Mouse (Mus musculus) bone marrow macrophage, adult 2 months (primary cell): ENCODE measurements around the gene Vdr. TPM values are rescaled to one million over a fixed set of nuclear protein-coding genes. Genes with fewer than 3 reads are reported as not detected.

ENCODE experiments used
- H3K27ac ChIP-seq: 2 replicates; pipeline ENCODE4 v1.5.1; 2012; ENCODE audit warnings: low read depth, low read length; ENCODE audit not compliant: insufficient read depth
- H3K4me1 ChIP-seq: 2 replicates; pipeline ENCODE4 v1.6.1; 2012; ENCODE audit warnings: low read length; ENCODE audit not compliant: control insufficient read depth, insufficient read depth
- H3K4me3 ChIP-seq: 2 replicates; pipeline ENCODE4 v1.5.1; 2012; ENCODE audit warnings: mild to moderate bottlenecking, low read length, moderate library complexity; ENCODE audit not compliant: insufficient read depth
- CTCF ChIP-seq: IDR thresholded peaks from 2 replicates; pipeline ENCODE4 v1.5.1; 2012; ENCODE audit warnings: low read depth, mild to moderate bottlenecking, low read length, moderate library complexity
- POLR2A ChIP-seq: IDR thresholded peaks from 2 replicates; pipeline ENCODE4 v1.6.1; 2012; ENCODE audit warnings: mild to moderate bottlenecking, low read depth, low read length, borderline replicate concordance
- polyA plus RNA-seq: library from polyadenylated mRNA; stranded (reverse); fragments of >200 nt; gene quantifications from 2 replicates; pipeline ENCODE4 v1.2.4, GENCODE M21; 2012; ENCODE audit not compliant: missing spikeins, insufficient read depth, insufficient read length

Gene Vdr
- polyA plus RNA-seq, 1 experiment: 0.82 TPM

DNA sequence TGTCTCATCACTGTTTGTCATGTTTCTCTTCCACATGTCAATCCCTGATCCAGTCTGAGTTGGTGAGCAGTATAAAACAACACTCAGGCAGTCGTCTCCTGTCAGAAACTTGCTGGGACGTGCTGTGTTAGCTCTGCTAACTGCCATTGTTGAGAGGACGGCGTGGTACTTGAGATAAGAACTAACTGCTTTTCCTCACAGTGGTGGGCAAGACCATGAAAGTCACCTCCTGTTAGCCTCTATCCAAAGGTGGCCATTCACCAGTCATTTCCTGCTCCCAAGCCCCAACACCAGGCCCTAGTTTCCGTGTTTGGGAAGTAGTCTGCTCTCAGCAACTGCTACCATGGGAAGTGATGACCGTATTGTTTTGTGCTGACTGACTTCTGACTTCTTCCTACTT lies 45.3 kb downstream of the Vdr start:
- TF ChIP-seq CTCF (no peak), POLR2A (no peak)
- H3K4me1 ChIP-seq: no peaks in the 10 kb centered on the region
- H3K4me3 ChIP-seq: no peak overlapping the region
- no peak overlapping the region for H3K27ac ChIP-seq

DNA sequence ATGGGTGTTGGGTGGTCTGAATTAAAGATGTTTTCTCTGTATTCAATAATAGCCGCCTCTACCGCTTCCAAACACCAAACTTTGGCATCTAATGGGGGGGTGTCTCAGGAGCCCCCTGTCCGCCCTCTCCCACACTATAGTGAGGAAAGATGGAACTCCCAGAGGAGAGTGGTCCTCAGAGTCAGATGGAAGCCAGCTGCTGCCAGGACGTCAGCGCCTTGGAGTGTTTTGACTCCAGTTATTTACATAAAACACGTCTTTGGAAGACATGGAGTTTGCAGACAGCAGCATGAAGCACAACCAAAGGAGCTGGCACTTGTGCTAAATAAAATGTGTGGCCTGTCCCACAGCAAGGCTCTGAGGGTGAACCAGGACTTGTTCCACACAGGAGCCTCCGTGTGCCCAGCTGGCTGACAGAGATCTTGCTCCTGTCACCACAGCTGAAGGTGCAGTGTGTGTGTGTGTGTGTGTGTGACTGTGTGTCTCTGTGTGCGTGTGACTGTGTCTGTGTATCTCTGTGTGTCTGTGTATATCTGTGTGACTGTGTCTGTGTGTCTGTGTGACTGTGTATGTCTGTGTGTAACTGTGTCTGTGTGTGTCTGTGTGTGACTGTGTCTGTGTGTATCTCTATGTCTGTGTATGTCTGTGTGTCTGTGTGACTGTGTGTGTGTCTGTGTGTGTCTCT lies 45.9 kb downstream of the Vdr start:
- no peaks in the 10 kb centered on the region for H3K4me1 ChIP-seq
- no peak overlapping the region for H3K4me3 ChIP-seq
- H3K27ac ChIP-seq: no peak overlapping the region
- TF ChIP-seq POLR2A (no peak), CTCF (no peak)

DNA sequence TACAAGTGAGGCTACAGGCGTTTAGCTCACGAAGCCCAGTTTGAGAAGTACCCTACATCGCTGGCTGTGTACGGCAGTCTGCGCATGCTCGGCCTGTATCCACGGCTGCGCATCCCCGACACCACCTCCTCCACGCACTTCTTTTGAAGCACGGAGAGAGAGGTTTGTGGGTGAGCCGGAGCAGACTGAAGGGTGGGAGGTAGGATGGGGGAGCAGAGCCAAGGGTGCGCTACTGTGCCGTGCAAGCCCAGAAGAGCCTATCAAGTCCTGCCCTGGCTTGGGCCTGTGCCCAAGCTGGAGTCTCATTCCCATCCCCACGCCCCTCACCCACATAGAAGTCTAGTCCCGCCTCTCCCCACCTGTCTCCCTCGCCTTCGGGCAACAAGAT lies 46.9 kb downstream of the Vdr start:
- Histone ChIP-seq H3K27ac (no peak overlapping the region), H3K4me1 (no peaks in the 10 kb centered on the region), H3K4me3 (no peak overlapping the region)
- TF ChIP-seq POLR2A (no peak), CTCF (no peak)

DNA sequence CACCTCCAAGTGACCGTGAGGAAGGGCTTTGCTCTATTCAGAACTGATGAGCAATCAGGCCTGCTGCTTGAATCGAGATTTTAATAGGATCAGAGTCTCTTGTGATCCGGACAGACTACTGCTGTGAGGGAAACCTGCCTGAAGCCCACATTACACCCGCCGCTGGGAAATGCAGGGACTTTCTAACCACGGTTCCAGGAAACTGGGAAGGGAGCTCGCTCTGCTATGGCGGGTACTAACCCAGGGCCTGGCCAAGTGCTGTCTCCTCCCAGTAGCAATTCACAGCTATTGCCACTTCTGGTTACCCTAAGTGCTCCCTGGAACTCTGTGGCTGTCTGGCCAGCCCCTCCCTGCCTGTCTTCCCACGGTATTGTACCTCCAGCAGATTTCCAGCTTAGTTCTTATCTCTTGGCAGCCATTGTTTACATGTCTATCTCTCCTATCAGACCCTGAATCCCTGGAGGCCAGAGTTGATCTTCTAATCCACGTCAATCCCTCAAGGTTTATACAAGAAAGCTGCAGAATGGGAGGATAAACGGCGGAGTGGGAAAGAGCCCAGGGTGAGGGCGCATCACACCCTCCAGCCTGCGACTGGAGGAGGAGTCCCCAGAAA lies 47.4 kb downstream of the Vdr start:
- Histone ChIP-seq H3K4me1 (no peaks in the 10 kb centered on the region), H3K4me3 (no peak overlapping the region), H3K27ac (no peak overlapping the region)
- TF ChIP-seq POLR2A (no peak), CTCF (no peak)

DNA sequence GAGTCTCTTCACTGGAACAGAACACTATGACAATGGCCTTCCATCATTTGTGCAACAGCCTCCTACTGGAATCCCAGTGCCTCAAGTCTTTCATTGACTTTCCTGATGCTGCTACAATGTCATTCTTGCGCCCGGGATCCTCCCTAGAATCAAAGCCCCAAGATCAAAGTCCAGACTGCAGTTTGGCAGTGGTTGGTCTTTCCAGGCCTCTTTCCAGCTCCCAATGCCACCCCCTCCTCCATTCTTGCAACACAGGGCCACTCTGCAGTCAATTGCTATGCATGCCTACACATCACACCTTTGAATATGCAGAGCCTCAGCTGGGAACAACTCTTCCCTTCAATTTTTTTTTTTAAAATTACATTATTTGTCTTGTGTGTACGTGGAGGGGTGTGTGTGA lies 50.1 kb downstream of the Vdr start:
- Histone ChIP-seq H3K27ac (no peak overlapping the region), H3K4me1 (no peaks in the 10 kb centered on the region), H3K4me3 (no peak overlapping the region)
- TF ChIP-seq CTCF (no peak), POLR2A (no peak)

DNA sequence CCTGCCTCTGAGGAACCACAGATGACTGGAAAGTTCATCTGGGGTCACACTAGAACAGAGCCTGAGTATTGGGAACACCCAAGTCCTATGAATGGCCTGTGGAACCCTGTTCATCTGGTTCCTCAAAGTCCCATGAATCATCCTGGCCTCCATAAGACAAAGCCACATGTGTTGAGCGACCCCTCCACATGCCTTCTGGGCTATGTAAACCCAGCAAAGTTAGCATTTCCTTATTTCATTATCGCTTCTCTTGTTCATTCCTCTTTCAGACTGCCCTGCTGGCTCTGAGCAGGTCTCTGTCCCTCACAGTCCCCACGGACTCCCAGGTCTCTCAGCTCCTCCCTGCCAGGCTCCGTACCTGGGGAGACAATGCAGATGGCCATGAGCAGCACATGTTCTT lies 52.0 kb downstream of the Vdr start:
- TF ChIP-seq CTCF (no peak), POLR2A (no peak)
- Histone ChIP-seq H3K4me3 (no peak overlapping the region), H3K27ac (no peak overlapping the region), H3K4me1 (no peaks in the 10 kb centered on the region)

DNA sequence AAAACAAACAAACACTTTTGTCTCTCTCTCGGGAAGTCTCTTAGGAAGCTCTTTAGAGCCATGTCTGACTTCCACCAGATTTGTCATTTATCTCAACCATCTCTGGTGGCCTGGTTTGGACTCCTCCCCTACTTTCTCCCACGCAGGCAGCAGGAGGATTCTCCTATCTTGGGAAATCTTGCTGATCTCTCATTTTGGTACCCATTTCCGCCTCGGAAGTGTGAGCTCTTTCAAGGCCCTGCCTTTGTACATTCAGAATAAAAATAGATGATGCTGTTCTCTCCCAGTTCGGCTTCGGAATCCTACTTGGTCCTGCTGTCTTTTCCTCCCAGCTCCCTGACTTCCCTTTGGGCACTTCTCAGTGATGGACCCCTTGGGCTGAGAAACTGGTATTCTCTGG lies 55.9 kb downstream of the Vdr start:
- TF ChIP-seq POLR2A: no peak
- no peak for TF ChIP-seq CTCF
- no peak overlapping the region for H3K27ac ChIP-seq
- H3K4me1 ChIP-seq: no peaks in the 10 kb centered on the region; the same call in 1 of the 2 replicates
- no peak overlapping the region for H3K4me3 ChIP-seq

DNA sequence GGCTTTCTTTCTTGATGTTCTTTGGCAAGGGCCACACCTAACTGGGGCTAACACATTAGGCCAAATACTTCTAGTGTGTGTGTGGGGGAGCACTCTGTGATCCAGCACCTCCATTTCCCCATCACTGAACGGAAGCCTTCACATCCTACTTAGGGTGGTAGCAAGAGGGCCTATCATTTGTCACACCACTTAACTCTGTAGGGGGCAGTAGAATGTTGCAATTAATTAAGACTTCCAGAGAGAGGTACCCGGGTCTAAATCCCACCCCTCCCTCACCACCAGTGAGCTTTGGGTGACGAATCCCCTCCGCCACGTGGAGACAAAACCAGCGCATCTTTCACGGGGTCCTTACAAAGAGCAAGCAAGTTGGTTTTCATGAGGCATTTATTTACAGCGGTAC lies 56.4 kb downstream of the Vdr start:
- Histone ChIP-seq H3K27ac (no peak overlapping the region), H3K4me3 (no peak overlapping the region), H3K4me1 (peaks cover 4% of the 10 kb centered on the region)
- TF ChIP-seq CTCF (no peak), POLR2A (no peak)

DNA sequence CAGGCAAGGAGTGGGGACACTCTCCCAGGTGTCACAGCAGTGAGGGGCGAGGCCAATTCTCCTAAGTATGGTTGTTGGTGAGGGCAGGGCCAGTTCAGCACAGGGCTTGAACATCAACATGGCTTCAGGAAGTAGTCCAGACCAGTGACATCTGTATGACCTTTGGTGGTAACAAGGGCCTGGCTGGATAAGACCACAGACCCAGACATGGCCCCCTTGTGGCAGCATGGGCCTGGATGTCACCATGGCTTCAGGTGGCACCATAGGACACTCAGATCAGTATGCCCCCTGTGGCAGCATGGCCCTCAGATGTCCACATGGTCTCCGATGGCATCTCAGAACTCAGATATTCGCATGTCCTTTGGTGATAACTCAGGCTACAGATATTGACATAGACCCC lies 58.1 kb downstream of the Vdr start:
- Histone ChIP-seq H3K4me3 (no peak overlapping the region), H3K4me1 (peaks cover 4% of the 10 kb centered on the region), H3K27ac (no peak overlapping the region)
- TF ChIP-seq POLR2A (no peak), CTCF (no peak)

DNA sequence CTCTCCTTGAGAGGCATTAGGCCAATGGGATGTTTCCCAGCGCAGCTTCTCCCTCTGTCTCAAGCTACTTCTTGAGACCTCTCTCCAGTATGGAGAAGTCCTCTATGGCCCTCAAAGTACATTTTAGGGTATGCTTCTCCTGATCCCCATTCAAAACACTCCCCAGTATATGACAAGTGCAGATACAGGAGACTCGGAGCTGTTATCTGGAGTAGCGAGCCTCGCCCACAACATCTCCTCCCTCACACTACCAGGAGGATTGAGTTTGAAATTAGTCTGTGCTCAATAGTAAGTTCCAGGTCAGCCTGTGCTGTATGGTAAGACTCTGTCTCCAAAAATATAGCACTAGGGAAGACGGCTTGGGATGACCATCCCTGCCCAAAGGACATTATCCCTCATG lies 59.4 kb downstream of the Vdr start:
- H3K4me1 ChIP-seq: peaks cover 4% of the 10 kb centered on the region
- H3K4me3 ChIP-seq: no peak overlapping the region
- no peak overlapping the region for H3K27ac ChIP-seq
- TF ChIP-seq POLR2A (no peak), CTCF (no peak)
